Mouse (Mus musculus): ENCODE results near the gene Arhgef9. TPM values are rescaled to one million over a fixed set of nuclear protein-coding genes. Genes with fewer than 3 reads are reported as not detected.

Arhgef9 gene
- polyA plus RNA-seq, 1 experiment from 2014 or later: 17.5 TPM

- Histone ChIP-seq H3K4me1 (replicated peaks; ENCODE audit: control insufficient read depth, insufficient read depth, low read length) (no peaks in the 10 kb centered on the region), H3K9ac (ENCODE audit: low read depth, low read length) (no peak overlapping the region), H3K36me3 (ENCODE audit: control insufficient read depth, insufficient read depth, low read length) (no peaks in the 10 kb centered on the region), H3K27ac (ENCODE audit: low read depth, low read length) (no peak overlapping the region), H3K4me3 (ENCODE audit: low read depth, low read length) (no peak overlapping the region), H3K27me3 (ENCODE audit: control insufficient read depth, insufficient read depth, low read length) (no peaks in the 10 kb centered on the region), H3K4me2 (replicated peaks; ENCODE audit: low read depth, low read length) (no peak overlapping the region), H3K9me3 (ENCODE audit: control insufficient read depth, low read length) (no peaks in the 10 kb centered on the region)
- 37% methylated on average over 8 of the region's 9 CpGs for WGBS
- no peak for ATAC-seq (ENCODE audit: low FRiP score)
- no peak for DNase-seq (ENCODE audit: low spot score)
These were observed 39.7 kb downstream of the Arhgef9 start for GRCm38 (mm10) chrX:95156833-95157386.

GRCm38 (mm10) chrX:95138636-95139035 is 58.0 kb downstream of the Arhgef9 start:
- 89% methylated on average over 4 of the region's 4 CpGs for WGBS
- H3K27ac ChIP-seq (ENCODE audit: low read depth, low read length): no peak overlapping the region

GRCm38 (mm10) chrX:95133502-95133901 is 63.2 kb downstream of the Arhgef9 start:
- H3K4me1 ChIP-seq (replicated peaks; ENCODE audit: control insufficient read depth, insufficient read depth, low read length): no peaks in the 10 kb centered on the region
- H3K27ac ChIP-seq (ENCODE audit: low read depth, low read length): no peak overlapping the region
- no peak overlapping the region for H3K4me3 ChIP-seq (ENCODE audit: low read depth, low read length)
- ATAC-seq (ENCODE audit: low FRiP score) (no peak), DNase-seq (ENCODE audit: low spot score) (no peak)
- H3K4me2 ChIP-seq (replicated peaks; ENCODE audit: low read depth, low read length): no peak overlapping the region
- 95% methylated on average over 5 of the region's 5 CpGs for WGBS
- no peaks in the 10 kb centered on the region for H3K36me3 ChIP-seq (ENCODE audit: control insufficient read depth, insufficient read depth, low read length)
- no peaks in the 10 kb centered on the region for H3K27me3 ChIP-seq (ENCODE audit: control insufficient read depth, insufficient read depth, low read length)
- no peaks in the 10 kb centered on the region for H3K9me3 ChIP-seq (ENCODE audit: control insufficient read depth, low read length)
- no peak overlapping the region for H3K9ac ChIP-seq (ENCODE audit: low read depth, low read length)

More at GRCm38 (mm10) chrX:95138636-95139035, 58.0 kb downstream of the Arhgef9 start:
- ATAC-seq (ENCODE audit: low FRiP score) (no peak), DNase-seq (ENCODE audit: low spot score) (no peak)
- no peaks in the 10 kb centered on the region for H3K9me3 ChIP-seq (ENCODE audit: control insufficient read depth, low read length)
- H3K4me1 ChIP-seq (replicated peaks; ENCODE audit: control insufficient read depth, insufficient read depth, low read length): no peaks in the 10 kb centered on the region
- no peak overlapping the region for H3K4me2 ChIP-seq (replicated peaks; ENCODE audit: low read depth, low read length)
- H3K4me3 ChIP-seq (ENCODE audit: low read depth, low read length): no peak overlapping the region
- H3K27me3 ChIP-seq (ENCODE audit: control insufficient read depth, insufficient read depth, low read length): no peaks in the 10 kb centered on the region
- no peaks in the 10 kb centered on the region for H3K36me3 ChIP-seq (ENCODE audit: control insufficient read depth, insufficient read depth, low read length)
- H3K9ac ChIP-seq (ENCODE audit: low read depth, low read length): no peak overlapping the region

GRCm38 (mm10) chrX:95132996-95133395 is 63.7 kb downstream of the Arhgef9 start:
- Histone ChIP-seq H3K27ac (ENCODE audit: low read depth, low read length) (no peak overlapping the region), H3K36me3 (ENCODE audit: control insufficient read depth, insufficient read depth, low read length) (no peaks in the 10 kb centered on the region), H3K4me3 (ENCODE audit: low read depth, low read length) (no peak overlapping the region), H3K4me2 (replicated peaks; ENCODE audit: low read depth, low read length) (no peak overlapping the region), H3K4me1 (replicated peaks; ENCODE audit: control insufficient read depth, insufficient read depth, low read length) (no peaks in the 10 kb centered on the region), H3K9me3 (ENCODE audit: control insufficient read depth, low read length) (no peaks in the 10 kb centered on the region), H3K9ac (ENCODE audit: low read depth, low read length) (no peak overlapping the region), H3K27me3 (ENCODE audit: control insufficient read depth, insufficient read depth, low read length) (no peaks in the 10 kb centered on the region)
- ATAC-seq (ENCODE audit: low FRiP score): no peak
- no peak for DNase-seq (ENCODE audit: low spot score)
- 78% methylated on average over 1 of the region's 1 CpGs for WGBS

GRCm38 (mm10) chrX:95131783-95132182 is 64.9 kb downstream of the Arhgef9 start:
- H3K36me3 ChIP-seq (ENCODE audit: control insufficient read depth, insufficient read depth, low read length): no peaks in the 10 kb centered on the region
- no peak for DNase-seq (ENCODE audit: low spot score)
- no peak overlapping the region for H3K4me3 ChIP-seq (ENCODE audit: low read depth, low read length)
- ATAC-seq (ENCODE audit: low FRiP score): no peak
- no peaks in the 10 kb centered on the region for H3K27me3 ChIP-seq (ENCODE audit: control insufficient read depth, insufficient read depth, low read length)
- WGBS: 97% methylated on average over 1 of the region's 1 CpGs
- no peak overlapping the region for H3K27ac ChIP-seq (ENCODE audit: low read depth, low read length)
- H3K9me3 ChIP-seq (ENCODE audit: control insufficient read depth, low read length): no peaks in the 10 kb centered on the region
- no peak overlapping the region for H3K4me2 ChIP-seq (replicated peaks; ENCODE audit: low read depth, low read length)
- no peaks in the 10 kb centered on the region for H3K4me1 ChIP-seq (replicated peaks; ENCODE audit: control insufficient read depth, insufficient read depth, low read length)
- H3K9ac ChIP-seq (ENCODE audit: low read depth, low read length): no peak overlapping the region

- ATAC-seq (ENCODE audit: low FRiP score): no peak
- H3K27me3 ChIP-seq (ENCODE audit: control insufficient read depth, insufficient read depth, low read length): no peaks in the 10 kb centered on the region
- no peak overlapping the region for H3K4me3 ChIP-seq (ENCODE audit: low read depth, low read length)
- H3K27ac ChIP-seq (ENCODE audit: low read depth, low read length): no peak overlapping the region
- no peak overlapping the region for H3K4me2 ChIP-seq (replicated peaks; ENCODE audit: low read depth, low read length)
- no peaks in the 10 kb centered on the region for H3K36me3 ChIP-seq (ENCODE audit: control insufficient read depth, insufficient read depth, low read length)
- H3K4me1 ChIP-seq (replicated peaks; ENCODE audit: control insufficient read depth, insufficient read depth, low read length): no peaks in the 10 kb centered on the region
- WGBS: 60% methylated on average over 6 of the region's 6 CpGs
- no peak overlapping the region for H3K9ac ChIP-seq (ENCODE audit: low read depth, low read length)
- no peak for DNase-seq (ENCODE audit: low spot score)
- H3K9me3 ChIP-seq (ENCODE audit: control insufficient read depth, low read length): no peaks in the 10 kb centered on the region
These were observed 73.2 kb downstream of the Arhgef9 start for GRCm38 (mm10) chrX:95123462-95123861.

GRCm38 (mm10) chrX:95104361-95104760 is 92.3 kb downstream of the Arhgef9 start:
- Histone ChIP-seq H3K27ac (ENCODE audit: low read depth, low read length) (no peak overlapping the region), H3K4me1 (replicated peaks; ENCODE audit: control insufficient read depth, insufficient read depth, low read length) (no peaks in the 10 kb centered on the region), H3K4me2 (replicated peaks; ENCODE audit: low read depth, low read length) (no peak overlapping the region), H3K9me3 (ENCODE audit: control insufficient read depth, low read length) (no peaks in the 10 kb centered on the region), H3K36me3 (ENCODE audit: control insufficient read depth, insufficient read depth, low read length) (no peaks in the 10 kb centered on the region), H3K9ac (ENCODE audit: low read depth, low read length) (no peak overlapping the region), H3K27me3 (ENCODE audit: control insufficient read depth, insufficient read depth, low read length) (no peaks in the 10 kb centered on the region), H3K4me3 (ENCODE audit: low read depth, low read length) (no peak overlapping the region)
- DNase-seq (ENCODE audit: low spot score): no peak
- 75% methylated on average over 3 of the region's 3 CpGs for whole genome bisulfite sequencing
- no peak for ATAC-seq (ENCODE audit: low FRiP score)

- Histone ChIP-seq H3K36me3 (ENCODE audit: control insufficient read depth, insufficient read depth, low read length) (no peaks in the 10 kb centered on the region), H3K9ac (ENCODE audit: low read depth, low read length) (no peak overlapping the region), H3K4me3 (ENCODE audit: low read depth, low read length) (no peak overlapping the region), H3K27ac (ENCODE audit: low read depth, low read length) (no peak overlapping the region), H3K4me2 (replicated peaks; ENCODE audit: low read depth, low read length) (no peak overlapping the region), H3K9me3 (ENCODE audit: control insufficient read depth, low read length) (no peaks in the 10 kb centered on the region), H3K4me1 (replicated peaks; ENCODE audit: control insufficient read depth, insufficient read depth, low read length) (no peaks in the 10 kb centered on the region), H3K27me3 (ENCODE audit: control insufficient read depth, insufficient read depth, low read length) (no peaks in the 10 kb centered on the region)
- WGBS: 76% methylated on average over 4 of the region's 4 CpGs
- ATAC-seq (ENCODE audit: low FRiP score): no peak
- DNase-seq (ENCODE audit: low spot score): no peak
These were observed 109.0 kb downstream of the Arhgef9 start for GRCm38 (mm10) chrX:95087674-95088073.

GRCm38 (mm10) chrX:95077013-95077699 is 119.5 kb downstream of the Arhgef9 start:
- Histone ChIP-seq H3K36me3 (ENCODE audit: control insufficient read depth, insufficient read depth, low read length) (no peaks in the 10 kb centered on the region), H3K4me2 (replicated peaks; ENCODE audit: low read depth, low read length) (no peak overlapping the region), H3K9ac (ENCODE audit: low read depth, low read length) (no peak overlapping the region), H3K27me3 (ENCODE audit: control insufficient read depth, insufficient read depth, low read length) (no peaks in the 10 kb centered on the region), H3K9me3 (ENCODE audit: control insufficient read depth, low read length) (no peaks in the 10 kb centered on the region), H3K27ac (ENCODE audit: low read depth, low read length) (no peak overlapping the region), H3K4me1 (replicated peaks; ENCODE audit: control insufficient read depth, insufficient read depth, low read length) (no peaks in the 10 kb centered on the region), H3K4me3 (ENCODE audit: low read depth, low read length) (no peak overlapping the region)
- ATAC-seq (ENCODE audit: low FRiP score): no peak
- DNase-seq (ENCODE audit: low spot score): no peak
- WGBS: 92% methylated on average over 9 of the region's 9 CpGs

Measured in hindbrain, embryonic 11.5 days (tissue).